Mouse (Mus musculus) bone marrow macrophage, adult 2 months (primary cell): ENCODE data around the gene Aldh16a1.

Source experiments
- CTCF ChIP-seq: IDR thresholded peaks from 2 replicates; pipeline ENCODE4 v1.5.1; 2012; ENCODE audit warnings: low read depth, mild to moderate bottlenecking, low read length, moderate library complexity
- POLR2A ChIP-seq: IDR thresholded peaks from 2 replicates; pipeline ENCODE4 v1.6.1; 2012; ENCODE audit warnings: mild to moderate bottlenecking, low read depth, low read length, borderline replicate concordance

- peak; percentile 52 for TF ChIP-seq CTCF
- TF ChIP-seq POLR2A, result no peak
These were observed 55.7 kb downstream of the Aldh16a1 start for GRCm38 (mm10) chr7:45098541-45099240.
